Mouse (Mus musculus): ENCODE data around the gene Mbd3l2. TPM values are rescaled to one million over a fixed set of nuclear protein-coding genes. Genes with fewer than 3 reads are reported as not detected.

Gene Mbd3l2
- polyA plus RNA-seq, 1 experiment from 2014 or later: 0.15 TPM

GRCm38 (mm10) chr9:18468005-18468404, 37.6 kb downstream of the Mbd3l2 start:
- 92% methylated on average over 3 of the region's 3 CpGs for WGBS
- no peaks in the 10 kb centered on the region for H3K36me3 ChIP-seq (ENCODE audit: control insufficient read depth, insufficient read depth, low read length)
- no peak for DNase-seq (ENCODE audit: low spot score)
- no peak for ATAC-seq (ENCODE audit: low FRiP score)
- no peak overlapping the region for H3K27ac ChIP-seq (ENCODE audit: low read depth, low read length)
- no peak overlapping the region for H3K9ac ChIP-seq (ENCODE audit: low read depth, low read length)
- no peaks in the 10 kb centered on the region for H3K27me3 ChIP-seq (ENCODE audit: control insufficient read depth, insufficient read depth, low read length)
- no peaks in the 10 kb centered on the region for H3K9me3 ChIP-seq (ENCODE audit: control insufficient read depth, low read length)
- no peak overlapping the region for H3K4me3 ChIP-seq (ENCODE audit: low read depth, low read length)
- no peak overlapping the region for H3K4me2 ChIP-seq (replicated peaks; ENCODE audit: low read depth, low read length)
- H3K4me1 ChIP-seq (replicated peaks; ENCODE audit: control insufficient read depth, insufficient read depth, low read length): no peaks in the 10 kb centered on the region

DNA sequence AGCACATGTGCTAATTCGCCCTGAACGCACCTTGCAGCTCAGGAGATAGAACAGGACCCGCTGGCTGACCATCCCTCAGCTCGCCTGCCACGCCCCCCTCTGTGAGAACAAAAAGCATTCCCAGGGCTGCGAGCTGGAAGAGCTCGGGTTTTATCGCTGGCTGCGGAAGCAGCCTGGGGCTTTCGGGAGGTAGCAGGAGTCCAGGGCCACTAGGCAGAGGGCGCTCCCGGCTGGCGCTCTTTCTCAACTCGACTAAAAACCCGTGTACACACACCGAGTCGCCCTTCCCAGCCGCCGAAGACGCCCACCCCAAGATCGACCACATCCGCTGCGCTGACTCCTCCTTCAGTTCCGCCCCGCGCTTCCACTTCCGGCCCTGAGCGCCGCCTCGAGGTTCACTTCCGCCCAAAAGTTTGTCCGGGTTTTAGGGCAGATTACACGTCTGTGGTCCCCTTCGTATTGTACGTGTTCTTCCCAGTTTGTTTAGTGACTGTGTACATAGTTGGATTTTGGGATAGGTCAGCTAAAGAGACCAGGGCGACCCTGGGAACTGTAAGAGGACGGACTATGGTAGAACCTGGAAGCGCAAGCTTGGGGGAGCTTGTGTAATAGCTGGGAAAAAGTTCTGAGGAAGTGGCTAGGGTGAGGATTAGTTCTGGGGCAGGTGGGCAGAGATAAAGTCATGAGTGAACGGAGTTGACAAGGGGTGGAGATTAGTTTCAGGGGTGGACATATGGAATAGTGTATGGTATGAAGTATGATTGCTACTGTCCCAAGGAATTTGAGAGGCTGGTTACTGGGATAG, 43.1 kb downstream of the Mbd3l2 start:
- Histone ChIP-seq H3K27me3 (ENCODE audit: control insufficient read depth, insufficient read depth, low read length) (no peaks in the 10 kb centered on the region), H3K4me1 (replicated peaks; ENCODE audit: control insufficient read depth, insufficient read depth, low read length) (no peaks in the 10 kb centered on the region), H3K9me3 (ENCODE audit: control insufficient read depth, low read length) (no peaks in the 10 kb centered on the region), H3K9ac (ENCODE audit: low read depth, low read length) (peak overlapping the region; percentile 72), H3K36me3 (ENCODE audit: control insufficient read depth, insufficient read depth, low read length) (no peaks in the 10 kb centered on the region), H3K27ac (ENCODE audit: low read depth, low read length) (peak overlapping the region; percentile 93), H3K4me3 (ENCODE audit: low read depth, low read length) (peak overlapping the region; percentile 57), H3K4me2 (replicated peaks; ENCODE audit: low read depth, low read length) (peak overlapping the region; percentile 52)
- WGBS: 5% methylated on average over 39 of the region's 39 CpGs
- ATAC-seq (ENCODE audit: low FRiP score) (peak; percentile 99), DNase-seq (ENCODE audit: low spot score) (peak; percentile 86)

GRCm38 (mm10) chr9:18478168-18478567, 47.7 kb downstream of the Mbd3l2 start, which contains the start of the genes Zfp558 and Mbd3l1:
TSS of gene Zfp558 (minus strand) at chr9:18478268.
TSS of gene Mbd3l1 (plus strand) at chr9:18478359.
- H3K4me3 ChIP-seq (ENCODE audit: low read depth, low read length): no peak within 1 kb of the TSS
- 80% methylated on average over 3 of the region's 3 CpGs for WGBS
- ATAC-seq (ENCODE audit: low FRiP score) (no peak), DNase-seq (ENCODE audit: low spot score) (no peak)
- no peaks in the 10 kb centered on the region for H3K36me3 ChIP-seq (ENCODE audit: control insufficient read depth, insufficient read depth, low read length)
- H3K9ac ChIP-seq (ENCODE audit: low read depth, low read length): no peak within 1 kb of the TSS
- H3K4me2 ChIP-seq (replicated peaks; ENCODE audit: low read depth, low read length): no peak within 1 kb of the TSS
- H3K27ac ChIP-seq (ENCODE audit: low read depth, low read length): no peak within 1 kb of the TSS
- H3K4me1 ChIP-seq (replicated peaks; ENCODE audit: control insufficient read depth, insufficient read depth, low read length): no peaks in the 10 kb centered on the region
- no peaks in the 10 kb centered on the region for H3K9me3 ChIP-seq (ENCODE audit: control insufficient read depth, low read length)
- H3K27me3 ChIP-seq (ENCODE audit: control insufficient read depth, insufficient read depth, low read length): no peaks in the 10 kb centered on the region

Other genes with a start within 250 kb of the Mbd3l2 start
- gene Chordc1, start 138.5 kb upstream of the Mbd3l2 start, polyA plus RNA-seq (2014; fragmentation: Nextera tagmentation; extraction: Ambion mirVana): 140 and 143 TPM in 2 replicates
- gene Naalad2, start 27.7 kb upstream of the Mbd3l2 start, polyA plus RNA-seq (2014; fragmentation: Nextera tagmentation; extraction: Ambion mirVana): 1.4 and 2.0 TPM in 2 replicates
- not detected in 2 replicates for gene Ubtfl1, start 26.2 kb upstream of the Mbd3l2 start, polyA plus RNA-seq (2014; fragmentation: Nextera tagmentation; extraction: Ambion mirVana)
- 14.4 and 16.7 TPM in 2 replicates for gene Zfp558, start 47.6 kb downstream of the Mbd3l2 start, polyA plus RNA-seq (2014; fragmentation: Nextera tagmentation; extraction: Ambion mirVana)
- not detected in 2 replicates for gene Mbd3l1, start 47.7 kb downstream of the Mbd3l2 start, polyA plus RNA-seq (2014; fragmentation: Nextera tagmentation; extraction: Ambion mirVana)
- gene Muc16, start 243.9 kb downstream of the Mbd3l2 start, polyA plus RNA-seq (2014; fragmentation: Nextera tagmentation; extraction: Ambion mirVana): not detected in 2 replicates

Data from hindbrain, embryonic 11.5 days (tissue).